Comparison of ENCODE assay signal across 8 mouse cellular contexts in the genomic region with DNA sequence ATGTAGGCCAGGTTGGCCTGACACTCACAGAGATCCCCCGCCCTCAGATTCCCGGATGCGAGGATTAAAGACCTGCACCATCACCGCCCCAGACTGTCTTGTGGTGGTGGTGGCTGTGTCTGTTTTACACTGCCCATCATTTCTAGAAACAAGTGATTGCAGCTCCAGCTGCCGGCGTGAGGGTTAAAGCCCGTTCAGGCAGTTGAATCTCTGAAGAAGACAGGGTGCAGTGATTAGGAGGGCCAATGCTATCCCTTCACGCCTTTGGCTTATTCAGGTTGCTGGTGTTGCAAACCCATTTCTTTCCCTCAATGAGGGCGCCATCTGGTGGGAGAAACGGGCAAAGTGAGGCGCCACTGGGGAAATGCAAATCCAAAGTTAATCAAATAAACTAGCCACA.
DNase-seq lines count a peak whose midpoint lies in the region; ATAC-seq and TF ChIP-seq lines count a peak whose summit lies in the region.

No protein-coding gene starts in this region.

- no peaks in the 10 kb centered on the region for H3K9me3 ChIP-seq in intestine, postnatal 0 days (ENCODE audit: control insufficient read depth)
- H3K9me3 ChIP-seq in intestine, embryonic 15.5 days = no peaks in the 10 kb centered on the region
- H3K9me3 ChIP-seq in limb, embryonic 11.5 days (ENCODE audit: control insufficient read depth, low read length) = no peaks in the 10 kb centered on the region
- no peaks in the 10 kb centered on the region for H3K9me3 ChIP-seq in neural tube, embryonic 12.5 days

- peak; percentile 88 for TF ChIP-seq CTCF in intestine, postnatal 0 days (IDR thresholded peaks at IDR 0.05; ENCODE audit: low read depth)

- no peak overlapping the region for H3K4me2 ChIP-seq in intestine, postnatal 0 days (replicated peaks; ENCODE audit: low read depth)
- H3K4me2 ChIP-seq in intestine, embryonic 15.5 days (replicated peaks) = no peak overlapping the region
- H3K4me2 ChIP-seq in limb, embryonic 11.5 days (ENCODE audit: low read depth, severe bottlenecking) = no peak overlapping the region
- no peak overlapping the region for H3K4me2 ChIP-seq in neural tube, embryonic 12.5 days (replicated peaks)

- ATAC-seq in intestine, postnatal 0 days = no peak
- no peak for ATAC-seq in intestine, embryonic 15.5 days
- no peak for ATAC-seq in limb, embryonic 11.5 days (ENCODE audit: insufficient number of reproducible peaks, low FRiP score, low TSS enrichment, low read depth)
- ATAC-seq in neural tube, embryonic 12.5 days (ENCODE audit: low FRiP score, low read depth) = peak; percentile 65

- H3K27ac ChIP-seq in intestine, postnatal 0 days (ENCODE audit: low read depth, low read length) = no peak overlapping the region
- no peak overlapping the region for H3K27ac ChIP-seq in intestine, embryonic 15.5 days
- H3K27ac ChIP-seq in limb, embryonic 11.5 days (replicated peaks; ENCODE audit: low read depth, low read length) = no peak overlapping the region
- no peak overlapping the region for H3K27ac ChIP-seq in neural tube, embryonic 12.5 days

- no peaks in the 10 kb centered on the region for H3K36me3 ChIP-seq in intestine, postnatal 0 days (ENCODE audit: control insufficient read depth, insufficient read depth)
- H3K36me3 ChIP-seq in intestine, embryonic 15.5 days = no peaks in the 10 kb centered on the region
- no peaks in the 10 kb centered on the region for H3K36me3 ChIP-seq in limb, embryonic 11.5 days (ENCODE audit: control insufficient read depth, insufficient read depth, low read length)
- no peaks in the 10 kb centered on the region for H3K36me3 ChIP-seq in neural tube, embryonic 12.5 days

- H3K4me1 ChIP-seq in intestine, postnatal 0 days (replicated peaks; ENCODE audit: control insufficient read depth, insufficient read depth, low read length) = no peaks in the 10 kb centered on the region
- no peaks in the 10 kb centered on the region for H3K4me1 ChIP-seq in intestine, embryonic 15.5 days (replicated peaks)
- no peaks in the 10 kb centered on the region for H3K4me1 ChIP-seq in limb, embryonic 11.5 days (ENCODE audit: control insufficient read depth, insufficient read depth, low read length)
- no peaks in the 10 kb centered on the region for H3K4me1 ChIP-seq in neural tube, embryonic 12.5 days

- no peak overlapping the region for H3K4me3 ChIP-seq in intestine, postnatal 0 days (ENCODE audit: low read depth, low read length)
- H3K4me3 ChIP-seq in intestine, embryonic 15.5 days (replicated peaks) = no peak overlapping the region
- H3K4me3 ChIP-seq in limb, embryonic 11.5 days (ENCODE audit: low read depth, low read length) = no peak overlapping the region
- H3K4me3 ChIP-seq in neural tube, embryonic 12.5 days = no peak overlapping the region

- no peak overlapping the region for H3K9ac ChIP-seq in intestine, postnatal 0 days (ENCODE audit: low read depth, low read length)
- H3K9ac ChIP-seq in intestine, embryonic 15.5 days = no peak overlapping the region
- no peak overlapping the region for H3K9ac ChIP-seq in limb, embryonic 11.5 days (ENCODE audit: low read length)
- H3K9ac ChIP-seq in neural tube, embryonic 12.5 days = no peak overlapping the region

- 24% methylated on average over 11 of the region's 11 CpGs for WGBS in intestine, postnatal 0 days
- 26% methylated on average over 11 of the region's 11 CpGs for WGBS in intestine, embryonic 15.5 days
- 28% methylated on average over 11 of the region's 11 CpGs for WGBS in limb, embryonic 11.5 days
- 29% methylated on average over 11 of the region's 11 CpGs for WGBS in neural tube, embryonic 12.5 days

- H3K27me3 ChIP-seq in intestine, postnatal 0 days (replicated peaks; ENCODE audit: control insufficient read depth, insufficient read depth, low read length) = no peaks in the 10 kb centered on the region
- H3K27me3 ChIP-seq in intestine, embryonic 15.5 days (replicated peaks) = no peaks in the 10 kb centered on the region
- no peaks in the 10 kb centered on the region for H3K27me3 ChIP-seq in limb, embryonic 11.5 days (ENCODE audit: control insufficient read depth, insufficient read depth, low read length)
- H3K27me3 ChIP-seq in neural tube, embryonic 12.5 days (replicated peaks) = no peaks in the 10 kb centered on the region

- DNase-seq in cerebellum, postnatal 10 days = peak; percentile 89 to 91
- DNase-seq in frontal cortex, postnatal 36 days (ENCODE audit: low spot score in 2 of 2) = peak; percentile 80 to 83
- DNase-seq in kidney, adult 8-10 months = peak; percentile 43 to 68
- DNase-seq in limb, embryonic 11.5 days (ENCODE audit: low spot score) = peak; percentile 85
- peak; percentile 18 for DNase-seq in telencephalon, adult 2 months (ENCODE audit: low read depth, low spot score)

Comparison
In these comparisons a context has a peak if more than half of its experiments do, and no peak if none do; other contexts are left out.
1. DNase-seq: peak in every context shown above with its lines; median percentile 90 in cerebellum, postnatal 10 days; 85 in limb, embryonic 11.5 days; 82 in frontal cortex, postnatal 36 days; 56 in kidney, adult 8-10 months; 18 in telencephalon, adult 2 months.